Mouse (Mus musculus): ENCODE measurements at regions not wholly inside any gene's neighbourhood (a gene's known extent, or its start where the extent isn't known, plus 50 kb on each side); places are given as distances from the start of the nearest gene placed in this dataset.

DNA sequence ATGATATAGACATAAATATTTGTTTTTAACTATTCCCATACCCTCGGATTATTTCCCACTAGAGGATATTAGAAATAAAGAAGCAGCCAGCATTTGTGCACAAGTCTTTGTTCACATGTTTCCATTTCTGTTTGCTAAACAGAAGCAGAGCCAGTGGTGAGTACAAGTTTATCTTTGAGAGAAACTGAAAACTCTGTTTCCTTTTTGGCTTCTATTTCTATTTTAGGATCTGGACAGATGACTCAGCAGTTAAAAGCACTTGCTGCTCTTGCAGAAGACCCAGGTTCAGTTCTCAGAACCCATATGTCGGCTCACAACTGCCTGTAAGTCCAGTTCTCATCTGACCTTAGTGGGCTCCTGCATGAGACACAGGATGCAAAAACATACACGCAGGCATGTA, 141.0 kb downstream of the Tmem17 start:
- H3K9me3 ChIP-seq (ENCODE audit: control insufficient read depth, low read depth, low read length), result no peaks in the 10 kb centered on the region
- no peak overlapping the region for H3K27ac ChIP-seq (ENCODE audit: low read length)
- H3K4me1 ChIP-seq (ENCODE audit: control insufficient read depth, insufficient read depth, low read length), result no peaks in the 10 kb centered on the region
- no peaks in the 10 kb centered on the region for H3K27me3 ChIP-seq (ENCODE audit: control insufficient read depth, insufficient read depth, low read length)
- H3K9ac ChIP-seq (replicated peaks; ENCODE audit: low read depth, low read length), result no peak overlapping the region
- 65% methylated on average over 3 of the region's 3 CpGs for WGBS
- no peak overlapping the region for H3K4me2 ChIP-seq (replicated peaks; ENCODE audit: low read depth, low read length)
- H3K4me3 ChIP-seq (ENCODE audit: low read depth, low read length), result no peak overlapping the region
- H3K36me3 ChIP-seq (ENCODE audit: control insufficient read depth, insufficient read depth, low read length), result no peaks in the 10 kb centered on the region
- ATAC-seq (ENCODE audit: insufficient number of reproducible peaks, insufficient read depth, low FRiP score, low read depth), result no peak

DNA sequence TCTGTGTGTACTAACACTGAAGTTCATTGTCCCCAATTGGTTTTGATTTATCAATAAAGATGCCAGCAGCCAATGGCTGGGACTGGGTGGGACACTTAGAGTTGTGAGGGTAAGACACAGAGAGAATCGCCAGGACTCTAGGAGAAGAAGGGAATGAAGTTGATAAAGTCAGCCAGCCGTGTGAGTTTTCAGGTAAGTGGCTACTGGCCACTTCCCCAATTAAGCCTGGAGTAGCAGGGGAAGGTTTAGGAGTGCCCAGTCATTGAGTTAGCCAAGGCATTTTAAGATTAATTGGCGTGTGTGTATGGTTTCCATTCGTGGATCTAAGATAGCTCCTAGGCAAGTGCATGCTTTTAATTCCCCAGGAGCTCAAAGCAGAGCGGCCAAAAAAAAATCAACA, 141.5 kb downstream of the Tmem17 start:
- Histone ChIP-seq H3K4me2 (replicated peaks; ENCODE audit: low read depth, low read length) (no peak overlapping the region), H3K9me3 (ENCODE audit: control insufficient read depth, low read depth, low read length) (no peaks in the 10 kb centered on the region), H3K27ac (ENCODE audit: low read length) (no peak overlapping the region), H3K27me3 (ENCODE audit: control insufficient read depth, insufficient read depth, low read length) (no peaks in the 10 kb centered on the region), H3K4me3 (ENCODE audit: low read depth, low read length) (no peak overlapping the region), H3K4me1 (ENCODE audit: control insufficient read depth, insufficient read depth, low read length) (no peaks in the 10 kb centered on the region), H3K36me3 (ENCODE audit: control insufficient read depth, insufficient read depth, low read length) (no peaks in the 10 kb centered on the region), H3K9ac (replicated peaks; ENCODE audit: low read depth, low read length) (no peak overlapping the region)
- ATAC-seq (ENCODE audit: insufficient number of reproducible peaks, insufficient read depth, low FRiP score, low read depth), result no peak
- 74% methylated on average over 5 of the region's 5 CpGs for WGBS

DNA sequence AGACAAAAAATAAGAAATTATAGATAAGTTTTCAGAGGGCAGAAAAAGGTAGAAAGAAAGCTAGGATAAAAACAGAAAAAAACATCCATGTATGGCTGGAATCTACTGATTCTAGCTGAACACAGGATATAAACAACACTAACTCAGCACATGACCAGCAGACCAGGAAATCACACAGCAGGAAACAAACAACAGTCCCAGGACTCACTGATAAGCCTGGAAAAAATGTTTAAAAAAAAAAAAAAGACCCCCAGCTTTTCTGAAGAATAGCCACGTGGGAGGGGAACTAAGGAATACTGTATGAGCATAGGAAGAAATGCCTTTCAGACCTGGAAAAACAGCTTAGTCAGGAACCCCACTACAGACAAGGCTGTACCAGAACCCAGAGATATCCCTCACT, 145.7 kb downstream of the Tmem17 start:
- Histone ChIP-seq H3K36me3 (ENCODE audit: control insufficient read depth, insufficient read depth, low read length) (no peaks in the 10 kb centered on the region), H3K4me3 (ENCODE audit: low read depth, low read length) (no peak overlapping the region), H3K4me2 (replicated peaks; ENCODE audit: low read depth, low read length) (no peak overlapping the region), H3K4me1 (ENCODE audit: control insufficient read depth, insufficient read depth, low read length) (peaks cover 3% of the 10 kb centered on the region; the same call in 1 of the 2 replicates), H3K27me3 (ENCODE audit: control insufficient read depth, insufficient read depth, low read length) (no peaks in the 10 kb centered on the region), H3K27ac (ENCODE audit: low read length) (no peak overlapping the region), H3K9me3 (ENCODE audit: control insufficient read depth, low read depth, low read length) (no peaks in the 10 kb centered on the region), H3K9ac (replicated peaks; ENCODE audit: low read depth, low read length) (no peak overlapping the region)
- no peak for ATAC-seq (ENCODE audit: insufficient number of reproducible peaks, insufficient read depth, low FRiP score, low read depth)
- WGBS, result 15% methylated on average over 1 of the region's 1 CpGs

DNA sequence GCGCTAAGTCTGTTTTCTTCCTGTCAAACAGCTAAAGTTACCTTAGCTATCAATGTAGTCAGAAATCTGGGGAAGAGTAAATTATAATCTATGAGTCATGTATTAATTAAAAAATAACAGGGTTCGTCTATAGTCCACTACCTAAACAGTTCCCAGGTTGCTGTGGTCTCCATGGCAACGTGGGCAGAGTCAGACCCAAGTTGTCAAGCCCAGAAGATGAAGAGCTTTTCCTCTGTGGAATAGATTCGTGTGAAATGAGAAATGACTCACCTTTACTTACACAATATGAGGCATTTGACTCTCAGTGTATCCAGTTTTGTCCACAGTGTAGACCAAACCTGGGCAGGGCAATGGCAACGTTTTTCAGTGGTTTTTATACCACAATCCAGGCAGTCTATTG, 149.2 kb downstream of the Tmem17 start:
- no peak overlapping the region for H3K4me3 ChIP-seq (ENCODE audit: low read depth, low read length)
- no peak for ATAC-seq (ENCODE audit: insufficient number of reproducible peaks, insufficient read depth, low FRiP score, low read depth)
- WGBS, result 28% methylated on average over 5 of the region's 5 CpGs

DNA sequence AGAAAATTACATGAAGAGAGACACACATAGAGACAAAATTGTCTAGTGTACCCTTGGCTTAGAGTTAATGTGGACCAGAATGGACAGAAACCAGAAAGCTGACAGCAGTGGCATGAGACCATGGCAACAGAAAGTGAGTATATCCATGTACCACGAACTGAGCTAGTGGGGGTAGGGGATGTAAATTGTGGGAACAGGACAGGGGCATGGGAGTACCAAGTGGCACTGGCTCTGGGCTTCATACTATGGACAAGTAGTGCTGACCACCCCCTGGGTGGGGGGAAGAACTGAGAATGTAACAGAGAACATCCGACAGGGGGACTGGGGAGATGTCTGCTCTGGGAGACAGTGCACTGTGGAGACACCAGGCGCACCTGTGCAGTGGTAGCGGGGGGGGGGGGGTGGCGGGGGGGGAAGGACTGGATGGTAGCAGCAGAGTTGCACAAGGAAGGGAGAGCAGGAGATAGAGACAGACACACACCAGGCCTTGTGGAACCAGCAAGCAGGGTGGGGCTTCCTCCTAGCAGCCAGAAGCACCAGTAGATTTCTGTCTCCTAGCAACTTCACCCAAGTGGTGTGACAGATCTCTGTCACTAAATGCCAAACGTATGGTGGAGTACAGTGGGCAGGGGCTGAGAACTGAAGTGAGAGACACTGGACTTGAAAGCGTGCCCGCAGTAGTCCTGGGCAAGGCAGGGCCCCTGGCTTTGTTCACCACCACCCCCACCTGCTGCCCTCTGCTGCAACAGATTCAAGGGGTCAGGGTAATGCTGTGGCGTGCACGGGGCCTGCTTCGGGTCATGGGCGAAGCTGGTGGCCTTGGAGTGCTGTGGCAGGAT, 150.0 kb downstream of the Tmem17 start:
- 46% methylated on average over 11 of the region's 12 CpGs for WGBS
- H3K4me2 ChIP-seq (replicated peaks; ENCODE audit: low read depth, low read length), result no peak overlapping the region
- H3K27ac ChIP-seq (ENCODE audit: low read length), result no peak overlapping the region
- H3K9me3 ChIP-seq (ENCODE audit: control insufficient read depth, low read depth, low read length), result no peaks in the 10 kb centered on the region
- ATAC-seq (ENCODE audit: insufficient number of reproducible peaks, insufficient read depth, low FRiP score, low read depth), result 0 out of 2 replicates have a peak, but pooled peaks have one; percentile 21
- H3K4me3 ChIP-seq (ENCODE audit: low read depth, low read length), result no peak overlapping the region
- no peaks in the 10 kb centered on the region for H3K36me3 ChIP-seq (ENCODE audit: control insufficient read depth, insufficient read depth, low read length)
- no peaks in the 10 kb centered on the region for H3K27me3 ChIP-seq (ENCODE audit: control insufficient read depth, insufficient read depth, low read length)
- no peak overlapping the region for H3K9ac ChIP-seq (replicated peaks; ENCODE audit: low read depth, low read length)
- peaks cover 3% of the 10 kb centered on the region; the same call in 1 of the 2 replicates for H3K4me1 ChIP-seq (ENCODE audit: control insufficient read depth, insufficient read depth, low read length)

More for the DNA sequence above, 149.2 kb downstream of the Tmem17 start:
- no peaks in the 10 kb centered on the region for H3K36me3 ChIP-seq (ENCODE audit: control insufficient read depth, insufficient read depth, low read length)
- no peaks in the 10 kb centered on the region for H3K9me3 ChIP-seq (ENCODE audit: control insufficient read depth, low read depth, low read length)
- H3K4me2 ChIP-seq (replicated peaks; ENCODE audit: low read depth, low read length), result no peak overlapping the region
- H3K27me3 ChIP-seq (ENCODE audit: control insufficient read depth, insufficient read depth, low read length), result no peaks in the 10 kb centered on the region
- H3K27ac ChIP-seq (ENCODE audit: low read length), result no peak overlapping the region
- H3K9ac ChIP-seq (replicated peaks; ENCODE audit: low read depth, low read length), result no peak overlapping the region
- peaks cover 3% of the 10 kb centered on the region; the same call in 1 of the 2 replicates for H3K4me1 ChIP-seq (ENCODE audit: control insufficient read depth, insufficient read depth, low read length)

DNA sequence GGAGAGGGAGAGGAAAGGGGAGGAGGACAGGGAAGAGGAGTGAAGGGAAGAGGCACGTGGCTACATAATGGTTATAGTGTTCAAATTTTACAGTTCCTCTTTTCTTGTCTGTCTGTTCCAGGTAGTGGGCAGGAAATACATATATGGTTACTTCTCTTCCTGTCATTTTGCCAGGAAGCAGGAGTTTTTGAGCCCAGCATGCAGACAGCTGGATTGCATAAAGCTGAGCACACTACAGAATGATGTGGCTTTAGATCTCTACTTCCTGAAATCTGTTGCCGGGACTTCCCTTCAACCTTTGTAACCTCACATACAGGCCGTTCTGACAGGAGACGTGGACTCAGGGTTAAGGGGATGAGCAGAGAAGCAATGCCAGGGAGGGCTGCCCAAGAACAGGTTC, 154.1 kb downstream of the Tmem17 start:
- no peak overlapping the region for H3K4me3 ChIP-seq (ENCODE audit: low read depth, low read length)
- H3K4me1 ChIP-seq (ENCODE audit: control insufficient read depth, insufficient read depth, low read length), result peaks cover 2% of the 10 kb centered on the region; the same call in 1 of the 2 replicates
- peak; percentile 7; the same call in 1 of the 2 replicates for ATAC-seq (ENCODE audit: insufficient number of reproducible peaks, insufficient read depth, low FRiP score, low read depth)
- no peak overlapping the region for H3K4me2 ChIP-seq (replicated peaks; ENCODE audit: low read depth, low read length)
- no peaks in the 10 kb centered on the region for H3K9me3 ChIP-seq (ENCODE audit: control insufficient read depth, low read depth, low read length)
- H3K27ac ChIP-seq (ENCODE audit: low read length), result no peak overlapping the region
- H3K27me3 ChIP-seq (ENCODE audit: control insufficient read depth, insufficient read depth, low read length), result no peaks in the 10 kb centered on the region
- 24% methylated on average over 4 of the region's 4 CpGs for WGBS
- no peak overlapping the region for H3K9ac ChIP-seq (replicated peaks; ENCODE audit: low read depth, low read length)
- H3K36me3 ChIP-seq (ENCODE audit: control insufficient read depth, insufficient read depth, low read length), result no peaks in the 10 kb centered on the region

DNA sequence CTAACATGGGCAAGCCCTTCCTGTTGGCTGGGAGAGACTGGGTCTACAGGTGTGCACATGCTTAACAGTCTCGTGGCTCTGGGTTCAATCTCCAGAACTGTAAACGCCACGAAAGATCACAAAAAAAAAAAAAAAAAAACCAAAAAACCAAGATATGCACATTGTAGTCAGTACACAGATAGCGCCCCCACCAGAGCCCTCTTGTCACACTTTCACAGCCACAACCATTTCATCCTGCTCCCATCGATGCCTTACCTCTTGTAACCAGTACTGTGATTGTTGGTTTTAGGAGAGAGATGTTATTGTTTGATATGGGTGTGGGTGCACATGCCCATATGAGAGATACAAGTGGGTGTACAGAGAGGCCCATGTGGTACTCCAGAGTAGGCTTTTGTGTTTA, 154.5 kb downstream of the Tmem17 start:
- no peaks in the 10 kb centered on the region for H3K36me3 ChIP-seq (ENCODE audit: control insufficient read depth, insufficient read depth, low read length)
- H3K9me3 ChIP-seq (ENCODE audit: control insufficient read depth, low read depth, low read length), result no peaks in the 10 kb centered on the region
- no peak for ATAC-seq (ENCODE audit: insufficient number of reproducible peaks, insufficient read depth, low FRiP score, low read depth)
- 68% methylated on average over 5 of the region's 5 CpGs for WGBS
- no peak overlapping the region for H3K9ac ChIP-seq (replicated peaks; ENCODE audit: low read depth, low read length)
- H3K27me3 ChIP-seq (ENCODE audit: control insufficient read depth, insufficient read depth, low read length), result no peaks in the 10 kb centered on the region
- H3K27ac ChIP-seq (ENCODE audit: low read length), result no peak overlapping the region
- H3K4me2 ChIP-seq (replicated peaks; ENCODE audit: low read depth, low read length), result no peak overlapping the region
- H3K4me1 ChIP-seq (ENCODE audit: control insufficient read depth, insufficient read depth, low read length), result 0 out of 2 replicates have a peak, but pooled peaks cover under 1% of the 10 kb centered on the region
- no peak overlapping the region for H3K4me3 ChIP-seq (ENCODE audit: low read depth, low read length)

DNA sequence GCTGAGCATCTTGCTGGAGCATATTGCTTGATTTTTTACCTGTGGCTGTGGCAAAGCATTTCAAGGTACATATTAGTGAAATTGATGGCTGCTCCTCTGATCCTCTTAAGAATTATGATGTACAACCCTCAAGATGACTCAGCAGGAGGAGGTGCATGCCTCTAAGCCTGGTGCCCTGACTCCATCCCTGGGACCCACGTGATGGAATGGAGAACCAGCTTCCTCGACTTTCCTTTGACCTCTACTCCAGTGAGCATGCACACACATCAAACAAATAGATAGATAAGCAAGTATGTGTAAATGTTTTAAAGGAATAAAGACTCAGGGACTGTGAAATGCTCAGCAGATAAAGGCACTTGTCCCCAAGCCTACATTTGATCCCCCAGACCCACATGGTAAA, 156.3 kb downstream of the Tmem17 start:
- H3K4me2 ChIP-seq (replicated peaks; ENCODE audit: low read depth, low read length), result no peak overlapping the region
- no peak for ATAC-seq (ENCODE audit: insufficient number of reproducible peaks, insufficient read depth, low FRiP score, low read depth)
- no peak overlapping the region for H3K27ac ChIP-seq (ENCODE audit: low read length)
- H3K4me3 ChIP-seq (ENCODE audit: low read depth, low read length), result no peak overlapping the region
- H3K27me3 ChIP-seq (ENCODE audit: control insufficient read depth, insufficient read depth, low read length), result no peaks in the 10 kb centered on the region
- H3K36me3 ChIP-seq (ENCODE audit: control insufficient read depth, insufficient read depth, low read length), result no peaks in the 10 kb centered on the region
- H3K9me3 ChIP-seq (ENCODE audit: control insufficient read depth, low read depth, low read length), result no peaks in the 10 kb centered on the region
- no peak overlapping the region for H3K9ac ChIP-seq (replicated peaks; ENCODE audit: low read depth, low read length)
- H3K4me1 ChIP-seq (ENCODE audit: control insufficient read depth, insufficient read depth, low read length), result 0 out of 2 replicates have a peak, but pooled peaks cover 4% of the 10 kb centered on the region
- 32% methylated on average over 2 of the region's 2 CpGs for WGBS

Measured in stomach, embryonic 14.5 days (tissue).